Mouse (Mus musculus): ENCODE results near the gene Alx1. TPM values are rescaled to one million over a fixed set of nuclear protein-coding genes. Genes with fewer than 3 reads are reported as not detected.

The Alx1 gene
- polyA plus RNA-seq (2014; fragmentation: Nextera tagmentation; extraction: Ambion mirVana), result 3.1 and 3.2 TPM in 2 replicates

DNA sequence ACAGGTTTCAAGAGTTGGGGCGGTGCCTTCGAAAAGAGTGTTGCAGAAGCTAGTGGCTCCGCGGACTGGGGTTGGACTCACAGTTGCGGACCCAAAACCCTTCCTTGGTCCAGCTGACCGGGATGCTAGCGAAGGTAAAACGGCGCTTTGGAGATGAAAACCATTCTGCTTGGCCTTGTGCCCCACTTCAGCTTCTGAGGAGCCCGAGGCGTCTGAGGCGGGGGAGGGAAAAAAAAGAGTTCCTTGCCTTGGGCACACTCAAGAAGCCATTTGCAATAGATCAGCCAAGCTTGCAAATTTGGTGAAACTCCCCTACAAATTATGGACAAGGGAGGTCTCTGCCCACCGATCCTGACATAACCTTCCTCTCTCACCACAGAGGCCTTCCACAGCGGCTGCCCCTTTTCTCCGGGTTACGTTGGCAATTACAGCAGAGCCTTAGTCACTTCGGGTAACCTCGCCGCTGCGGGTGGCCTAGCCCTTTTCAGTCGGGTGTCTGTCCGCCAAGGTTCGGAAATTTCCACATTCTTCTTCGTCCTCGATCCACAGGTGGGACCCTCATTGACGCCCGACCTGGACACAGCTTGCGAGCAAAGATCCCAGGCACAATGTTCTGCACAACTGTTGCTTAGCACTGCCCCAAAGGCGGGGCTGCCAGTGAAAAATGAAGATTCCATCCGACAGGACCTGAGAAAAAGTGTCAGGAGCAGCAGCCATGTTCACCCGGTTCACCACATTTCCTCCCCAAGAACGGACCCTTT is at the start of gene Alx1:
TSS of gene Alx1 (minus strand) at position 486 of the 761 bp plus-strand sequence.
- Histone ChIP-seq H3K27me3 (replicated peaks; ENCODE audit: control insufficient read depth, insufficient read depth, low read length) (peaks cover 81% of the 10 kb centered on the region), H3K4me2 (peak within 1 kb of the TSS; percentile 53; the same call in 1 of the 2 replicates)
- ATAC-seq (replicated peaks; ENCODE audit: low FRiP score), result no peak

GRCm38 (mm10) chr10:103049593-103049992 is 19.6 kb upstream of the Alx1 start:
- ATAC-seq (replicated peaks; ENCODE audit: low FRiP score) (no peak), DNase-seq (ENCODE audit: low spot score) (no peak)
- Histone ChIP-seq H3K4me3 (ENCODE audit: low read depth, low read length) (no peak overlapping the region), H3K27ac (ENCODE audit: low read depth, low read length) (no peak overlapping the region), H3K9ac (ENCODE audit: low read depth, low read length) (no peak overlapping the region), H3K27me3 (replicated peaks; ENCODE audit: control insufficient read depth, insufficient read depth, low read length) (no peaks in the 10 kb centered on the region), H3K4me1 (replicated peaks; ENCODE audit: control insufficient read depth, insufficient read depth, low read length) (no peaks in the 10 kb centered on the region), H3K9me3 (ENCODE audit: control insufficient read depth, low read length) (no peaks in the 10 kb centered on the region), H3K36me3 (ENCODE audit: control insufficient read depth, insufficient read depth, low read length) (no peaks in the 10 kb centered on the region), H3K4me2 (no peak overlapping the region)
- WGBS, result 79% methylated on average over 2 of the region's 2 CpGs

More for the DNA sequence above, at the start of gene Alx1:
- no peak within 1 kb of the TSS for H3K27ac ChIP-seq (ENCODE audit: low read depth, low read length)
- H3K4me3 ChIP-seq (ENCODE audit: low read depth, low read length), result peak within 1 kb of the TSS; percentile 10; the same call in 1 of the 2 replicates
- no peaks in the 10 kb centered on the region for H3K36me3 ChIP-seq (ENCODE audit: control insufficient read depth, insufficient read depth, low read length)
- no peak within 1 kb of the TSS for H3K9ac ChIP-seq (ENCODE audit: low read depth, low read length)
- DNase-seq (ENCODE audit: low spot score), result peak; percentile 36
- no peaks in the 10 kb centered on the region for H3K4me1 ChIP-seq (replicated peaks; ENCODE audit: control insufficient read depth, insufficient read depth, low read length)
- no peaks in the 10 kb centered on the region for H3K9me3 ChIP-seq (ENCODE audit: control insufficient read depth, low read length)
- WGBS, result 3% methylated on average over 32 of the region's 32 CpGs

GRCm38 (mm10) chr10:103046623-103047022 is 16.6 kb upstream of the Alx1 start:
- Histone ChIP-seq H3K9me3 (ENCODE audit: control insufficient read depth, low read length) (no peaks in the 10 kb centered on the region), H3K36me3 (ENCODE audit: control insufficient read depth, insufficient read depth, low read length) (no peaks in the 10 kb centered on the region), H3K4me1 (replicated peaks; ENCODE audit: control insufficient read depth, insufficient read depth, low read length) (no peaks in the 10 kb centered on the region), H3K4me2 (no peak overlapping the region), H3K9ac (ENCODE audit: low read depth, low read length) (no peak overlapping the region), H3K27ac (ENCODE audit: low read depth, low read length) (no peak overlapping the region), H3K27me3 (replicated peaks; ENCODE audit: control insufficient read depth, insufficient read depth, low read length) (no peaks in the 10 kb centered on the region), H3K4me3 (ENCODE audit: low read depth, low read length) (no peak overlapping the region)
- WGBS, result 72% methylated on average over 3 of the region's 3 CpGs
- DNase-seq (ENCODE audit: low spot score) (no peak), ATAC-seq (replicated peaks; ENCODE audit: low FRiP score) (no peak)

- no peaks in the 10 kb centered on the region for H3K36me3 ChIP-seq (ENCODE audit: control insufficient read depth, insufficient read depth, low read length)
- H3K9me3 ChIP-seq (ENCODE audit: control insufficient read depth, low read length), result no peaks in the 10 kb centered on the region
- DNase-seq (ENCODE audit: low spot score) (no peak), ATAC-seq (replicated peaks; ENCODE audit: low FRiP score) (no peak)
- H3K4me3 ChIP-seq (ENCODE audit: low read depth, low read length), result no peak overlapping the region
- H3K9ac ChIP-seq (ENCODE audit: low read depth, low read length), result no peak overlapping the region
- 46% methylated on average over 2 of the region's 2 CpGs for WGBS
- no peak overlapping the region for H3K4me2 ChIP-seq
- H3K27ac ChIP-seq (ENCODE audit: low read depth, low read length), result no peak overlapping the region
- H3K4me1 ChIP-seq (replicated peaks; ENCODE audit: control insufficient read depth, insufficient read depth, low read length), result no peaks in the 10 kb centered on the region
- no peaks in the 10 kb centered on the region for H3K27me3 ChIP-seq (replicated peaks; ENCODE audit: control insufficient read depth, insufficient read depth, low read length)
Observed at GRCm38 (mm10) chr10:103045019-103045418, 15.0 kb upstream of the Alx1 start.

GRCm38 (mm10) chr10:103035002-103035640 is 5.1 kb upstream of the Alx1 start:
- no peak for DNase-seq (ENCODE audit: low spot score)
- ATAC-seq (replicated peaks; ENCODE audit: low FRiP score), result no peak
- no peak overlapping the region for H3K4me3 ChIP-seq (ENCODE audit: low read depth, low read length)
- H3K27ac ChIP-seq (ENCODE audit: low read depth, low read length), result no peak overlapping the region
- no peak overlapping the region for H3K4me2 ChIP-seq
- H3K4me1 ChIP-seq (replicated peaks; ENCODE audit: control insufficient read depth, insufficient read depth, low read length), result no peaks in the 10 kb centered on the region
- H3K9me3 ChIP-seq (ENCODE audit: control insufficient read depth, low read length), result no peaks in the 10 kb centered on the region
- H3K9ac ChIP-seq (ENCODE audit: low read depth, low read length), result no peak overlapping the region
- no peaks in the 10 kb centered on the region for H3K36me3 ChIP-seq (ENCODE audit: control insufficient read depth, insufficient read depth, low read length)
- 5% methylated on average over 14 of the region's 14 CpGs for WGBS
- H3K27me3 ChIP-seq (replicated peaks; ENCODE audit: control insufficient read depth, insufficient read depth, low read length), result peaks cover 49% of the 10 kb centered on the region

DNA sequence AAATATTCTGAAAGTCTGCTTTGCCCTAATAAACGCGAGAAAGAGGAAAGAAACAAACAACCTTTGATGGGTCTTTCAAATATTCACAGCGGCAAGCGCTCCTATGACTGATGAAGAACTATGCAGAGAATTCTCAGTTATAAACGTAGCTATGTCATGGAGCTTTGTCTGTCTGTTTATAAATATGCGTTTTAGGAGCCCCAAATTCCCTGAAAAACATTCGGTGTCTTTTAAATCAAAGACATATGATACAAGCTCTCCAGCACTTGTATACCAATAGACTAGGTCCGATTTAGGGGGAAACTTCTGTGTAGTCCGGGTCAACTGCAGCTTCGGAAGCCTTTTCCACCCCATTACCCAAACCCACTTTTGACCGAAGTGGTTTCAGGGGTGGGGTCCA is 916 bp upstream of the Alx1 start:
- no peak overlapping the region for H3K4me3 ChIP-seq (ENCODE audit: low read depth, low read length)
- ATAC-seq (replicated peaks; ENCODE audit: low FRiP score) (no peak), DNase-seq (ENCODE audit: low spot score) (no peak)
- H3K9me3 ChIP-seq (ENCODE audit: control insufficient read depth, low read length), result no peaks in the 10 kb centered on the region
- H3K4me2 ChIP-seq, result no peak overlapping the region
- H3K9ac ChIP-seq (ENCODE audit: low read depth, low read length), result no peak overlapping the region
- H3K27me3 ChIP-seq (replicated peaks; ENCODE audit: control insufficient read depth, insufficient read depth, low read length), result peaks cover 84% of the 10 kb centered on the region
- H3K27ac ChIP-seq (ENCODE audit: low read depth, low read length), result no peak overlapping the region
- H3K36me3 ChIP-seq (ENCODE audit: control insufficient read depth, insufficient read depth, low read length), result no peaks in the 10 kb centered on the region
- WGBS, result 9% methylated on average over 11 of the region's 11 CpGs
- no peaks in the 10 kb centered on the region for H3K4me1 ChIP-seq (replicated peaks; ENCODE audit: control insufficient read depth, insufficient read depth, low read length)

- Histone ChIP-seq H3K27ac (ENCODE audit: low read depth, low read length) (no peak overlapping the region), H3K9me3 (ENCODE audit: control insufficient read depth, low read length) (no peaks in the 10 kb centered on the region), H3K27me3 (replicated peaks; ENCODE audit: control insufficient read depth, insufficient read depth, low read length) (peaks cover 75% of the 10 kb centered on the region), H3K9ac (ENCODE audit: low read depth, low read length) (no peak overlapping the region), H3K36me3 (ENCODE audit: control insufficient read depth, insufficient read depth, low read length) (no peaks in the 10 kb centered on the region), H3K4me3 (ENCODE audit: low read depth, low read length) (peak overlapping the region; percentile 39), H3K4me2 (peak overlapping the region; percentile 53), H3K4me1 (replicated peaks; ENCODE audit: control insufficient read depth, insufficient read depth, low read length) (no peaks in the 10 kb centered on the region)
- DNase-seq (ENCODE audit: low spot score) (no peak), ATAC-seq (replicated peaks; ENCODE audit: low FRiP score) (no peak)
- WGBS, result 2% methylated on average over 23 of the region's 23 CpGs
Observed at GRCm38 (mm10) chr10:103029132-103029729, 784 bp downstream of the Alx1 start.

DNA sequence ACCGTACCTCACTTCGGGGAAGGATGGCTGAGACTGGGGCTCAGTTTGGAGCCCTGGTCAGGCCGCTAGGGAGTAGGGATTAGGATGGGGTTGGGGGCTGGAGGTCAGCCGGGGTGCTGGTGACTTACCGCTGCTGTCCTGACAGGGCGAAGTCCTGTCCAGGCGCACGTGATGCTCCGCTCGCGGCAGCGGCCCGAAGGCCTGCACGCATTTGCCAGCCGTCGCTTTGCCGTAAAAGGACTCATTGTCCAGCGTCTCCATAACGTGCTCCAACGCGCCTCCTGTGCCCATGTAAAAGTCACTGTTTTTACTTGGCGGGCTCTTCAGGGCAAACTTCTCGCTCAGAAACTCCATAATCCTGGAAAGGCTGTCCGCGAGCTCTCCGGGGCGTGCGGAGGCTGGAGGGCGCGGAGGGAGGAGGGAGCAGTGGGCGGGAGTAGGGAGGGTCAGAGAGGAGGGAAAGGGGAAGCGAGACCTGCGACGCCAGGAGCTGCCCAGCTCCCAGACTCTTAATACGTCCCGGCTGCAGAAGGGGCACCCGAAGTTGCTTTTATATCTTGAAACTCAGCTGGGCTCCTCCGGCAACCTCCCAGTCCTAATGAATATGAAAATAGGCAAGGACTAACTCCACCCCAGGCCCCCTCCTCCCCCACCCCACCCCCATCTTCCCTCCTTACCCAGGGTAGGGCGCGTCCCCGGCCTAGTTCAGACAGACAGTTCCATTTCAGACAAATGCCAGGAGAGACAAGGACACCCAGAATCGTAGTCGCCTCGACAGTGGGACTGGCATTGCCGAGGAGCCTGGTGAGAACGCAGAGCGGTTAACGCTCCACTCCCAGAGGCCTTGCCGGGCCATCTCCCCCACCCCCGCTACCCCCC is 1.5 kb downstream of the Alx1 start:
- Histone ChIP-seq H3K4me1 (replicated peaks; ENCODE audit: control insufficient read depth, insufficient read depth, low read length) (no peaks in the 10 kb centered on the region), H3K4me2 (peak overlapping the region; percentile 53), H3K27me3 (replicated peaks; ENCODE audit: control insufficient read depth, insufficient read depth, low read length) (peaks cover 74% of the 10 kb centered on the region), H3K4me3 (ENCODE audit: low read depth, low read length) (peak overlapping the region; percentile 39), H3K9me3 (ENCODE audit: control insufficient read depth, low read length) (no peaks in the 10 kb centered on the region), H3K9ac (ENCODE audit: low read depth, low read length) (no peak overlapping the region), H3K27ac (ENCODE audit: low read depth, low read length) (no peak overlapping the region), H3K36me3 (ENCODE audit: control insufficient read depth, insufficient read depth, low read length) (no peaks in the 10 kb centered on the region)
- 2% methylated on average over 50 of the region's 50 CpGs for WGBS
- ATAC-seq (replicated peaks; ENCODE audit: low FRiP score), result peak; percentile 68
- peak; percentile 50 for DNase-seq (ENCODE audit: low spot score)
